Mouse (Mus musculus) liver, embryonic 13.5 days (tissue): ENCODE results near the gene Eif1b. TPM values are rescaled to one million over a fixed set of nuclear protein-coding genes. Genes with fewer than 3 reads are reported as not detected.

Experiments used
- ATAC-seq: fragments of 200-750 bp; cut with Nextera tagmentation; 2 replicates; pipeline ENCODE4 v1.8.0; 2017; ENCODE audit warnings: low read depth, mild to moderate bottlenecking, moderate number of reproducible peaks, moderate library complexity
- DNase-seq: peaks from one replicate; pipeline ENCODE4 v3.0.0; 2022
- H3K27ac ChIP-seq: fragments of 300-500 bp; sonication (generic); 2 replicates; pipeline ENCODE4 v1.5.1; 2015; ENCODE audit warnings: moderate library complexity, mild to moderate bottlenecking, inconsistent platforms
- H3K27me3 ChIP-seq: fragments of 300-500 bp; sonication (generic); 2 replicates; pipeline ENCODE4 v1.6.1; 2015; ENCODE audit warnings: mild to moderate bottlenecking, inconsistent platforms
- H3K36me3 ChIP-seq: fragments of 300-500 bp; sonication (generic); 2 replicates; pipeline ENCODE4 v1.6.1; 2015; ENCODE audit warnings: mild to moderate bottlenecking, inconsistent platforms
- H3K4me1 ChIP-seq: fragments of 300-500 bp; sonication (generic); replicated peaks from 2 replicates; pipeline ENCODE4 v1.6.1; 2015; ENCODE audit warnings: inconsistent platforms
- H3K4me2 ChIP-seq: fragments of 300-500 bp; sonication (generic); 2 replicates; pipeline ENCODE4 v1.6.1; 2015; ENCODE audit warnings: inconsistent platforms, mild to moderate bottlenecking, moderate library complexity
- H3K4me3 ChIP-seq: fragments of 300-500 bp; sonication (generic); replicated peaks from 2 replicates; pipeline ENCODE4 v1.5.1; 2015; ENCODE audit warnings: mild to moderate bottlenecking, inconsistent platforms
- H3K9ac ChIP-seq: fragments of 300-500 bp; sonication (generic); 2 replicates; pipeline ENCODE4 v1.6.1; 2015; ENCODE audit warnings: mild to moderate bottlenecking, inconsistent platforms
- H3K9me3 ChIP-seq: fragments of 300-500 bp; sonication (generic); replicated peaks from 2 replicates; pipeline ENCODE4 v1.6.1; 2016; ENCODE audit warnings: inconsistent platforms
- WGBS: fragments of 180-500 bp; shearing (Covaris S2); methylation state at CpG from one replicate; pipeline ENCODE4 v1.1.7; 2015; ENCODE audit not compliant: insufficient replicate concordance; 5-methylcytosine and 5-hydroxymethylcytosine counted together
- polyA plus RNA-seq: library from polyadenylated mRNA; unstranded; fragments of >200 nt; fragmentation: Nextera tagmentation; extraction: Ambion mirVana; gene quantifications from 2 replicates; pipeline ENCODE4 v1.2.1, GENCODE M21; 2015

Gene Eif1b
- 101 and 115 TPM in 2 replicates for polyA plus RNA-seq

DNA sequence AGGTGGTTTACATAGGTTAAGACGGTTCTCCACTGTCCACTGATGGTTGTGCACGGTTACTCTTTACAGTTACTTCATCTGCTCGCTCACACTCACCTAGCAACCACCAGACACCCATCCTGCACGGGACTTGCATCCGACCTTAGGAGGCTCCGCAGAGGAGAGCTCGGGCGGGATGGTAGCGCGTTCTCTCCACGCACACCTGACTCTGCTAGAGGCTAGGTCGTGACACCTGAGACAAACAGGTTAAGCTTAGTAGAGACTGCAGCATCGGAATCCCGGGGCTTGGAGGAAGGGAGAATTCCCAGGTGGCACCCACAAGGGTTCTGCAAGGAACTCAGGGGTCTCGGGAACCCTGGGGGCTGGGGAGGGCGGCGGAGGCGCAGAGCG lies at the start of gene Eif1b:
Gene Eif1b (plus strand): TSS at position 223 of the 390 bp plus-strand sequence.
- Histone ChIP-seq H3K4me1 (peaks cover 22% of the 10 kb centered on the region), H3K36me3 (peaks cover 27% of the 10 kb centered on the region), H3K9me3 (no peaks in the 10 kb centered on the region), H3K27me3 (no peaks in the 10 kb centered on the region), H3K4me2 (peak within 1 kb of the TSS; percentile 96), H3K27ac (peak within 1 kb of the TSS; percentile 95), H3K9ac (peak within 1 kb of the TSS; percentile 99), H3K4me3 (peak within 1 kb of the TSS; percentile 99)
- 6% methylated on average over 19 of the region's 19 CpGs for WGBS
- DNase-seq (no peak), ATAC-seq (peak; percentile 25)

DNA sequence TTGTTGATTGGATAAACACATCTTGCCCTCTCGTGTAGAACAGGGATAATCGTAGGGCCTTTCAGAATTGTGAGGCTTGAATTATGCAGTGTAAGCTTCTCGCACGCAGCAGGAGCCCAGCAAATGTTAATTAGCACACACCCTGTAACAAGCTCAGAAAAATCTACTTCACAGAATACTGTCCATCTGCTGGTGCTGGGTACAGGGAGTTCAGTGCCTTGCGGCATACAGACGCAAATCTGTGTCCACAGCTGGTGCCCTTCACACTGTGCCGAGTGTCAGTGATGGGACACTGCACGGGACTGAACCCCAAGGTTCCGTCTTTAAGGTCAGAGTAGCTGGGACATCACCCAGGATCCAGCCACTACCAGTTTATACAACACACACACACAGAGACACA lies 47.4 kb upstream of the Eif1b start:
- ATAC-seq (no peak), DNase-seq (no peak)
- H3K27me3 ChIP-seq = no peaks in the 10 kb centered on the region
- no peaks in the 10 kb centered on the region for H3K4me1 ChIP-seq
- no peaks in the 10 kb centered on the region for H3K9me3 ChIP-seq
- H3K36me3 ChIP-seq = no peaks in the 10 kb centered on the region
- 73% methylated on average over 9 of the region's 9 CpGs for WGBS
- no peak overlapping the region for H3K4me2 ChIP-seq
- H3K4me3 ChIP-seq = no peak overlapping the region
- no peak overlapping the region for H3K27ac ChIP-seq
- H3K9ac ChIP-seq = no peak overlapping the region

DNA sequence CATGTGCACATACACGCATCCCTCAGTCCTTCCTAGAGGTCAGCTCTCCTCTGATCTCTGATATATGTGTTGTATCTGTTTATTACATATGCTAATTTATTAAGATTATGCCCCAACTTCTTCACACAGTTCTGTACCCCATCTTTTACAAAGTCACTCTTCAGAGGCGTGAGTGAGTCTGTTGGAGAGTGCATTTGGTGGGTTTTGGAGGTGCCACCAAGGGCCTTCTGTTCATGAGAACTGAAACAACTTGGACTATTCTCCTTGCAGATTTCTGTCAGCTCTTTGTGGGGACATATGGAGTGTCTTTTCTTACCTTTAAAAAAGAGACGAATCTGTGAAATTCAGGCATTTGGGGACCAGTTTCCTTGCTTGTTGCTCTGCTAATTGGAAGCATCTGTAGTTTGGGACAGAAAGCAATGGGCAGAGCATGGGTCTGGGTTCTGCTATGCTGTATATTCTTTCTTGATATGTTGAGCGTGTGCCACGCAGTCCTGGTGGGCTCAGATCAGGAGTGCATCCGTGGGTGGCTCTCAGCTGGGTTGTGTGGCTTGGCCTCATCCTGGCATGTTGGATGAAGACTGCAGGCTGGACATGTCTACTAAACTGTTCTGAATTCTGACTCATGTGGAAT lies 42.2 kb upstream of the Eif1b start:
- no peaks in the 10 kb centered on the region for H3K9me3 ChIP-seq
- H3K4me2 ChIP-seq = no peak overlapping the region
- no peak overlapping the region for H3K27ac ChIP-seq
- no peak overlapping the region for H3K4me3 ChIP-seq
- no peaks in the 10 kb centered on the region for H3K4me1 ChIP-seq
- DNase-seq (no peak), ATAC-seq (no peak)
- WGBS = 62% methylated on average over 6 of the region's 6 CpGs
- no peak overlapping the region for H3K9ac ChIP-seq
- H3K27me3 ChIP-seq = no peaks in the 10 kb centered on the region
- no peaks in the 10 kb centered on the region for H3K36me3 ChIP-seq

DNA sequence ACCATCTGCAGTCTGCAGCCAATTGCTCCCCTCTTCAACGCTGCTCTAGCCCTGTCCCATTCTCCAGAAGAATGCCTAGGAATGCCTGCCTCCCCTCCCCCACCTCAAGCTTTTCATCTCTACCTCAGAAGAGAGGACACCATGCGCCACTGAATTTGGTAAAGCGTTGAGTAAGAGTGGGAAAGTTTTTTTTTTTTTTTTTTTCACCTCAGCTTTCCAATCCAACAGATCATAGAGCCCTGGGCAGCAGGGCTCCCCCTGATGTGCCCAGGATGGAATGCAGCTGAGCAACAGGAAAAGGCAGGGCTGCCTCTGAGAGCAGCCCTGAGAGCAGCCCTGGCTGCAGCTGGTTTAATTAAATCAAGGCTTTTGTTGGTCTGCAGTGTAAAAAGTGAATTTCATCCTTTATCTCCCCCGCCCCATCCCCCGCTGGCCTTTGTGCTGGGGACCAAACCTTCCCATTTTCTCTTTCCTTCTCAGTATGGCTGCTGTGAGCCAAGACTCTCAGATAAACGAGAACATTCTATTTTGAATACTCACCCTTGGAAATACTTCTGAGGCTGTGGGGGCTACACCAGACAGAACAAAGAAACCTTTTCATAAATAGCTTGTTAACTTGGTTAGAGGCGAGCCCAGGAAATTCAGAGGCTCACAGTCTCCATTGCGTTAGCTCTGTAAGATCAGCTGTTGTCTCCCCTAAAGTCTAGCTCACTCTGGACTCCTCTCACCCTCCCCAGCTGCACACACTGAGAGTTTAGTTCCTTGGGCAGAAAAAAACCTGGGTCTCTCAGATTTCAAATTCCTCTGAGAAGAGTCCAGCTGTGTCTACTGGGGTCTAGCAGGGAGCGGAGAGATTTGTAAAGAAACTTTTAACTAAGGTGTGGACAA lies 36.0 kb upstream of the Eif1b start:
- Histone ChIP-seq H3K36me3 (no peaks in the 10 kb centered on the region), H3K9me3 (no peaks in the 10 kb centered on the region), H3K27ac (no peak overlapping the region), H3K4me2 (no peak overlapping the region), H3K9ac (no peak overlapping the region), H3K27me3 (no peaks in the 10 kb centered on the region), H3K4me3 (no peak overlapping the region), H3K4me1 (no peaks in the 10 kb centered on the region)
- ATAC-seq (no peak), DNase-seq (no peak)
- whole genome bisulfite sequencing = 43% methylated on average over 9 of the region's 9 CpGs

DNA sequence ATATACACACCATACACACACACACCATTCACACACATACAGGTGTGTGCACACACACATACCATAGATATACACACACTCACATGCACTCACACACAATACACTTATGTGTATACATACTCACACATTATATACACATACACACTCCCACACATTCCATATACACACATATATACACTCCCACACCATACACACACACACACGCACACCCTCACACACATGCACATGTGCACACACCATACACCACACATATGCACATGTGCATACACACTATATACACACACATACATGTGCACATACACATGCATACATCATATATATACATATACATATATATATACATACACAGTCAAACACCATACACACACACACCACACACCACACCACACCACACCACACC lies 21.6 kb upstream of the Eif1b start:
- no peak overlapping the region for H3K9ac ChIP-seq
- no peak overlapping the region for H3K4me3 ChIP-seq
- no peak overlapping the region for H3K4me2 ChIP-seq
- no peaks in the 10 kb centered on the region for H3K36me3 ChIP-seq
- DNase-seq (no peak), ATAC-seq (no peak)
- H3K27ac ChIP-seq = no peak overlapping the region
- 76% methylated on average over 1 of the region's 1 CpGs for WGBS
- H3K27me3 ChIP-seq = no peaks in the 10 kb centered on the region
- no peaks in the 10 kb centered on the region for H3K4me1 ChIP-seq
- H3K9me3 ChIP-seq = no peaks in the 10 kb centered on the region

DNA sequence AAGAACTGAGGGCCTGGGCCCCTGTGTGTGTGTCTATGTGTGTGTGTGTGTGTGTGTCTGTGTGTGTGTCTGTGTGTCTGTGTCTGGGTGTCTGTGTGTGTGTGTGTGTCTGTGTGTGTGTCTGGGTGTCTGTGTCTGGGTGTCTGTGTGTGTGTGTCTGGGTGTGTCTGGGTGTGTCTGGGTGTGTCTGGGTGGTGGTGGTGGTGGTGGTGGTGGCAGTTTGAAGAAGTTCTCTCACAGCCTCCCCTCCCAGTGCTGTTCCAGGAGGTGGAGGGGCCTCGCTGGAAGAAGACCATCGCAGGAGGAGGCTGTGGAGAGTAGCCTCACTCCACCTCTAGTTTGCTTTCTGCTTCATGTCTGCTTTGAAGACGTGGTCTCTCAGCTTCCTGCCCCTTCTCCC lies 10.4 kb upstream of the Eif1b start:
- peak overlapping the region; percentile 39; the same call in 1 of the 2 replicates for H3K9ac ChIP-seq
- H3K27me3 ChIP-seq = peaks cover 21% of the 10 kb centered on the region
- H3K27ac ChIP-seq = peak overlapping the region; percentile 52; the same call in 1 of the 2 replicates
- peak overlapping the region; percentile 24 for H3K4me3 ChIP-seq
- peak; percentile 94 for ATAC-seq
- no peak for DNase-seq
- H3K9me3 ChIP-seq = no peaks in the 10 kb centered on the region
- H3K4me2 ChIP-seq = peak overlapping the region; percentile 60
- no peaks in the 10 kb centered on the region for H3K36me3 ChIP-seq
- 11% methylated on average over 3 of the region's 3 CpGs for WGBS
- H3K4me1 ChIP-seq = peaks cover 27% of the 10 kb centered on the region

DNA sequence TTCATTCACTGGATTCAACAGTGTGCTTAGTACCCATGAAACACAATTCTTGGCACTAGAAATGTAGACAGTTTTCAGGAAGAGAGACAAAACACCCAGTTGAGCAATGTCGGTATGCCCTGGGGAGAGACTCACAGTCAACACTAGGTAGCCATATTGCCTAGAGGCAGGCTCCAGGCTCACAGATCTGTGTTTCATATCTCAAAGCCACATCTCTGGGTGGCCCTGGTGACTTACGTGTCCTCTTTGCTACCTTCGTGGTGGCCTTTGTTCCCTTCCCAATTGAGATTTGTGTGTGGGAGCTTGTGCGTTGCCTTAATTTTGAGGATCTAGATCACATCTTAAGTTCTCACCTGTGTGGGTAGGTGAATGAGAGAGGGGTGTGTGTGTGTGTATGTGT lies 9.7 kb upstream of the Eif1b start:
- peak overlapping the region; percentile 39; the same call in 1 of the 2 replicates for H3K9ac ChIP-seq
- H3K27ac ChIP-seq = 0 out of 2 replicates have a peak overlapping the region, but pooled peaks have one; percentile 52
- WGBS = 58% methylated on average over 4 of the region's 4 CpGs
- ATAC-seq = no peak; the same call in 1 of the 2 replicates
- no peaks in the 10 kb centered on the region for H3K9me3 ChIP-seq
- H3K4me3 ChIP-seq = no peak overlapping the region
- no peaks in the 10 kb centered on the region for H3K36me3 ChIP-seq
- H3K4me2 ChIP-seq = peak overlapping the region; percentile 60
- peaks cover 27% of the 10 kb centered on the region for H3K4me1 ChIP-seq
- H3K27me3 ChIP-seq = peaks cover 18% of the 10 kb centered on the region
- no peak for DNase-seq

DNA sequence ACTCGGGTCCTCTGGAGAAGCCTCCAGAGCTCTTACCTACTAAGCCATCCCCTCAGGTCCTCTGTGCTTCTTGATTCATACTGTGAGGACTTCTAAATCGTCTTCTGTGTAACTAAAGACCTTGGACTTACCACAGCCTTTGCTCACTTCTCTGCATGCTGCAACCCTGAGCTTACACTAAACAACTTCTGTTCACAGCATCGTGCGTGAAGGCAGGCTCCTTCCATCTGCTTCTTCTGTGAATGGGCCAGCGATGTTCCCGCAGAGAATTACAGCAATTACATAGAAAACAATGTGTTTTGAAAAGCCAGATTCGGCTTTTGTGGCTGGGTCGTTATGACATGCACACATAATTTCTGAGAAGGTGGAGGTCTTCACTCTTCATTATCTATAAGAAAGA lies 8.9 kb upstream of the Eif1b start:
- Histone ChIP-seq H3K9ac (no peak overlapping the region), H3K4me2 (no peak overlapping the region), H3K27ac (no peak overlapping the region), H3K4me3 (no peak overlapping the region), H3K36me3 (no peaks in the 10 kb centered on the region), H3K27me3 (peaks cover 13% of the 10 kb centered on the region), H3K4me1 (peaks cover 27% of the 10 kb centered on the region), H3K9me3 (no peaks in the 10 kb centered on the region)
- no peak for DNase-seq
- 78% methylated on average over 8 of the region's 8 CpGs for WGBS
- ATAC-seq = no peak

DNA sequence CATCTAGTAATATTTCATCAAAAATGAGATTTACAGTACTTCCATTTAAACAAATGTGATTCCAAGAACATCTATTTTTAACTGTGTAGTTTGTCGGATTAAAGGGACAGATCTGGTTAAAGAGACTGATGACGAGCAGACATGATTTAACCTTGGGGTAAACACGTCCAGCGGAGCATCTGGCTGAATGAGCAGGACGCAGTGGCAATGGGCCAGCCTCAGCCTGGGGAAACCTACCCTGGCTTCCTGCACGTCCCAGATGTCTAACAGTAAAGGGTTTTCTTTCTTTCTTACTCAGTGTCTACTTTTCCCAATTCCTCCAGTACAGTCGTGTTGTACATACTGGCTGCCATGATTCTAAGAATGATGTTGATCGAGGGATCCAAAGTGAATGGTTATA lies 5.0 kb upstream of the Eif1b start:
- H3K4me1 ChIP-seq = peaks cover 19% of the 10 kb centered on the region
- H3K4me2 ChIP-seq = no peak overlapping the region
- 68% methylated on average over 8 of the region's 8 CpGs for WGBS
- H3K9me3 ChIP-seq = no peaks in the 10 kb centered on the region
- H3K27ac ChIP-seq = no peak overlapping the region
- ATAC-seq (no peak), DNase-seq (no peak)
- peaks cover 13% of the 10 kb centered on the region for H3K27me3 ChIP-seq
- H3K9ac ChIP-seq = no peak overlapping the region
- no peak overlapping the region for H3K4me3 ChIP-seq
- H3K36me3 ChIP-seq = no peaks in the 10 kb centered on the region

DNA sequence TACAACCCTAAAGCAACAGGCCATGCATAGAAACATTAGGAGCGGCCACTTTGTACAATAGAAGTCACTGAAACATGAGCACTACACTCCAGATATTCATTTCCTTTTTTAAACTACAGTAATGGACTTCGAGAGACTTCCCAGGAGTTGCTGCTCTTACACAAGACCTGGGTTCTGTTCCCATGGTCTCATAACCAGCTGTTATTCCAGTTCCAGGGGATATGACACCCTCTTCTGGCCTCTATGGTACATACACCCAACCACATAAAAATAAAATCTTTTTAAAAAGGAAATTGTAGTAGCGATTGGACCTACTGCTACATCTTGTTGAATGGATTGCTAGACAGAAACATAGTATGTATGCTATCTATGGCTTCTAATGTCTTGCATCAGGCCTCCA lies 523 bp upstream of the Eif1b start:
- Histone ChIP-seq H3K4me1 (peaks cover 22% of the 10 kb centered on the region), H3K9ac (peak overlapping the region; percentile 99; the same call in 1 of the 2 replicates), H3K27me3 (no peaks in the 10 kb centered on the region), H3K27ac (no peak overlapping the region), H3K36me3 (peaks cover 27% of the 10 kb centered on the region), H3K9me3 (no peaks in the 10 kb centered on the region), H3K4me3 (peak overlapping the region; percentile 99), H3K4me2 (peak overlapping the region; percentile 96)
- WGBS = 77% methylated on average over 3 of the region's 3 CpGs
- ATAC-seq (no peak), DNase-seq (no peak)

DNA sequence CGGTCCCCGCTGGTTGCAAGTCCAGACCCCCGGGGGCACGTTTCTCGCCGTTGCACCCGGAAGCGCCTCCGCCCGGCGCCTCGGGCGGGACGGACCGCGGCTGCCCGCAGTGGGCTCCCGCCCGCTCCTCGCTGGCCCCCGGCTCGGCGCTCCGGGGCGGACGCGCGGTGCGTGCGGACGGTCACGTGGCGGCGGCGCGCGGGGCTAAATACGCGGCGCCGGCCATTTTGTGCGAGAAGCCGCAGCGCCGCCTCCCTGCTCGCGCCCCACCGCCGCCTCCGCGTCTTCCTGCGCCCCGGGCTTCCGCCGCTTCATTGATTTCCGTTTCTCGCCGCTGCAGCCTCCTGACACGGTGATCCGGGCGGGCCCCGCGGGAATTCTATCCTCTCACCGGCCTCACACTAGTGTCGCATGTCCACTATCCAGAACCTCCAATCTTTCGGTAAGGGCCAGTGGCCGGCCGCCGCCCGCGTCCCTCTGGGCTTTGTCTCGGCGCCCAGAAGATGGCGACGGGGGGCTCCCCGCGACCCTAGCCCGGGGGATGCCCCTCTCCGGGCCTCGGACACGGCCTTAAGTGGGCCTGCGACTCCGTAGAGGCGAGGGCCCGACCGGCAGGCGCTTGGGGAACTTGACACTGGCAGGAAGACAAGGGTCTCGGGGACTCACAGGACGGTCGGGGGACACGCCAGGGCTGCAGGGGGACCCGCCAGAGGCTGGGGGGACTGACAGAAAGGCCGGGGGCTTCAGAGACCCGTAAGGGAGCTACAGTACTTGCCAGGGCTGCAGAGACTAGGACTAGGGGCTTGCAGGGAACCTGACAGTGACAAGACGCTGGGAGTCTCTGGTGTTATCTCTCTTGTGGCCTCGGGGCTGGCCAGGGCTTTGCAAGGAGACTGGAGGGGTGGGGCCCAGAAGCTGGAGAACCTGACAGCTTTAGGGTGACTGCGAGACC lies 644 bp downstream of the Eif1b start:
- Histone ChIP-seq H3K4me3 (peak overlapping the region; percentile 99), H3K27me3 (no peaks in the 10 kb centered on the region), H3K9me3 (no peaks in the 10 kb centered on the region), H3K36me3 (peaks cover 27% of the 10 kb centered on the region), H3K27ac (peak overlapping the region; percentile 95), H3K4me1 (peaks cover 22% of the 10 kb centered on the region), H3K9ac (peak overlapping the region; percentile 99), H3K4me2 (peak overlapping the region; percentile 96)
- peak; percentile 76 for DNase-seq
- under 1% methylated on average over 95 of the region's 97 CpGs for WGBS
- ATAC-seq = peak; percentile 91
